Mouse (Mus musculus) monocyte, adult 2 months (primary cell): ENCODE data around the gene Pcsk6.

Experiments used
- DNase-seq, 2 experiments: peaks; one replicate each; pipeline ENCODE4 v3.0.0; 2022; ENCODE audit warnings: low spot score in 2 of 2, low read depth in 1 of 2

Pcsk6 gene

DNA sequence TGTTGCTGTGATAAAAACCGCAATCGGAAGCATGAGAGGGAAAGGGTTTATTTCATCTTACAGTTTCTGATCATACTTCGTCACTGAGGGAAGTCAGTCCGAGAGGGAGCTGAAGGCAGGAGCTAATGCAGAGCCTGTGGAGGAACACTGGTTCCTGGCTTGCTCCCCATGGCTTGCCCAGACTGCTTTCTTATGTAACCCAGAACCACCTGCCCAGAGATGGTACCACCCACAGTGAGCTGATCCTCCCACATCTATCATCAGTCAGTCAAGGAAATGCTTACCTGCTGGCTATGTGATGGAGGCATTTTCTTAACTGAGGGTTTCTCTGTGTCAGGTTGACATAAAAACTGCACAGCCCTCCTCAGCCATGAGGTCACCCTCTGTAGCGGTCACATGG is 127.2 kb downstream of the Pcsk6 start:
- DNase-seq, result no peak

DNA sequence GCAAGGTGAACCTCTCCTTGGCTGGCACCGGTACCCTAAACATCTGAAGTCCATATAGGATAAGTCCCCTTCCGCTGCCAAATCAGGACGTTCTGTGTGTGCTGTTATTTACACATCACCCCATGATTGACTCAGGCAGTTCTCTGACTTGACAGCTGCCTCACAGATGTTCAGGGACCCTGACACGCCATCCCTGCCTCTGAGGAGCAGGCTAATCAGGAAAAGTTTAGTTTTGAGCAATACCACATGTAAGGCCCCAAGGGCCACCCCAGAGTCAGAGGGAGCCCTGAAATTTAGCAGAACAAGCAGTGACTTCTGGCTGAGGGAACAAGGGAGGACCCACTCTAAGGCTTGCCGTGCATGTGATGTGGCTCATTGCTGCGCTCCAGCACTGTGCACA is 130.8 kb downstream of the Pcsk6 start:
- DNase-seq, result no peak

DNA sequence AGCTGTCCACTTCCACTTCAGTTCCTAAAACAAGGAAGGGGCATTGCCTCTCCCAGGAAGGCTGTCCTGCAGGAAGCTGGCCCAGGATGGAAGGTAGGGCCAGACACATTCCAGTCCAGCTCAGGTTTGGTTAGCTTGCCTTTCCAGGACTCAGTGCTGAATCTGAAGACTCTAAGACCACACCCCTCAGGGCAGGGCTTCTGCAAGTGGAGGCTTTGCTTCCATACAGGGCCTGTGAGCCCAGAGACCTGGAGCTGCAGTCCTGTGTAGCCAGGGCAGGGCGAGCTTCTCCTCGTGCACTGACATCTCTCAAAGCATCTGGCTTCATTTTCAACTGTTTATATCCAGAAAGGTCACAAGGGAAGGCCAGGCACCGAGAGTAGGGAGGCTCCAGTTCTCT is 131.9 kb downstream of the Pcsk6 start:
- no peak for DNase-seq

DNA sequence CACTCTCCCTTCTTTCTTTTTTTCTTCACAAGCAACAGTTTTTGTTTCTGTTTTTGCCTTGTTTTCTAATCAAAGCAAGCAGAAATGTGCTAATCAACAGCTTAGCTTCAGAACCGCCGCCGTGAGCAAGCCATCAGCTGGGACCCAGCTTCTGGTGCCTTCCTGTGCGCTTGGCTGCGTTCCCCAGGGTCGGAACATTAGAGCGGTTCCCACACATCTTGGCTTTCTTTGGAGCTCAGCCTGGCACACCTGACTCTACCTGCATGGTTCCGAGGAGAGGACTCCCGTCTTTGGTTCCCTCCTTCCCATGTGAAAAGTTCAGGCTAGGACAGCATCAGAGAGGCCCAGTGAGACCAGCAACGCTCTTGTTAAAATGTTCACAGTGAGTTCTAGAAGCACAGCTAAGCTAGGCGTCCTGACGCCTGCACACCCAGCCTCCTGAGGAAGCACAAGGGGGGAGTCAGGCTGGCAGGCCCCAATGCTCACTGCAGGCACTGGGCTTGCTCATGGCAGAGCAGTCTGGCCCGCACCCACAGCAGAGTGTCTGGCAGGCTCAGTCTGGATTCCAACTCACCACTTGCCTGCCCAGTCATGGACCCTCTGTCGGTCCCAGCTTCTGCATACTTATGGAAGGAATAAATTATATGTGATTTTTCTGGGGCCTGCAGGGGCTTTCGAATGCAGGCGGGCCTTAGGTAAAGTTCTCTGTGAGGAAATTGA is 139.7 kb downstream of the Pcsk6 start:
- DNase-seq, result no peak

DNA sequence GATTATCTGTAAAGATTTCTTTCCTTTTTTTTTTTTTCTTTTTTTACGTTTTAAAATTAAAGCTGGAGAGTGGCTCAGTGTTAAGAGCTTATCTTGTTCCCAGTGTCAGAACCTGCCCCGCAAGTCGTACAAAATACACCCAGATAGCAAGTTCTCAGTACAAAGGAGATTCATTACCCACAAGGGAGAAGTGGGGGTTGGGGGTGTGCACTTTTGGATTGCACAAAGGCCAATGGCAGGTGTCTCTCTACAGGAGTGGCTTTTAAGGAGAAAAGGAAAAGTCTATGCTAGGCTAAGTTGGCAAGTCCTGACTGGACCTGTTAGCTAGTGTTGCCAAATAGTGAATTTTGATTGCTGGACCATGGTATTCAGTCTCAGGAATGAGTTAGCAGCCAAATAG is 140.3 kb downstream of the Pcsk6 start:
- DNase-seq, result no peak

DNA sequence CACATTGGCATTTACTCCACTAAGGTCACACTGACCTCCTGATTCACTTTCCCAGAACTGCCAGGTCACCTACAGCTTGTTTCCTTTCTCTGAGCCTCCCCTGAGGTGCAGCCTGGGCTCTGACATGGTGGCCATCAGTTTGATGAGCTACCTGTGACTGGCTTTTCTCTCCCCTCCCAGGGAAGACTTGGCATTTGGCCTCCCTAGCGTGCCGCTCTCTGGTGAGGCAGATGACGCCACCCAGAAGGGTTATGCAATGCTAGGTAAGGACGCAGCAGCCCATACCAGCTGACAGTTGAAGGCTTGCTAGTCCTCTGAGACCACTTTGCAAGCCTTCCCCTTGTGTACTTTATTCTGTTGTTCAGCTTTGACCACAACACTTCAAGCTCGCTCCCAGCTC is 141.9 kb downstream of the Pcsk6 start:
- DNase-seq, result no peak

DNA sequence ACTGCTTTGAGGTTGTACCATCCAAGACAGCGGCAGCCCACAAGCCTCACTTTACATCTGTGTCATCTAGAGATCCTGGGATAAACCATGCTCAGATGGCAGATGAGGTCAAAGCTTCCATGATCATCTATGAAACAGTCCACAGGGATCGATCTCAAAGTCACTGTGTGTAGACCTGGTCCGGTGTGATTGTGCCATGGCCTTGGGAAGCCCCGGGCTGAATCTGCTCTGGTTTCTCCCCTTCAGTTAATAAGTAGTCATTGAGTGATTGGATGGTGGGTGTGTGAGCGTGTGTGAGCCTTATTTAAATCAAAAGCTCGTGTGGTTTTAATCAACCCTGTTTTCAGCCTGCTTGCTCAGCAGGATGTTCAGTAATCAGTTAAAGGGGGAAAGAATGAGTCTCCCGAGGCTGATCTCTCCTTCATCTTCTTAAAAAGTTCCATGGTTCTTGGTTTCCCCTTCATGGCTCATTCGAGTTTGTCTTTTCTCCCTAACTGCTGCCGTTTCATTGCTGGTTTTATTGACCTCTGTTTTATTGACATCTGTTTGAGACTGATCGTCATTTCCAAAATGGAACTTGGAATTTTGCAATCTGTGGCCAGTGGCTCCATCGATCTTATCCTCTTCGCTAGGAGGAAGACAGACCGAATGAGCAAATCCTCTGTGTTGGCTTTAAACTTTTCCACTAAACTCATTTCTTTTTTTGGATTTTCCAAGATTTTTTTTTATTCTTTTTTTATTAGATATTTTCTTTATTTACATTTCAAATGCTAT is 142.5 kb downstream of the Pcsk6 start:
- DNase-seq, result no peak

DNA sequence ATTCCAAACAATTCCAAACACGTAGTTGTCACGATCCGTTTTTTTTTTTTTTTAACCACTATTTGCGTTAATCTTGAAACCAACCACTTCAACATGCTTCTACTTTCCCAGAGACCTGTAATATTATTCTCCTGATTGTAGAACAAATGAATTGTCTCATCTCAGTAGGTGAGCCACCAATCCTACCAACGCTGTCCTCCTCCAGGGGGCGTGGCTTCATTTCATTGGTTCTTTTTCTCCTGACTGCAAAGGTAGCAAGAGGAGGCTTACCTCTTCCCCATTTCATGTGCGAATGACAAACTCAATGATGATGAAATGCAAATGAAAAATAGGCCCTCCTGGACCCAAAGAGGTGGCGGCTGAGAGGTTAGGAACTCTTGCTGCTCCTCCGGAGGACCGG is 143.5 kb downstream of the Pcsk6 start:
- no peak for DNase-seq

DNA sequence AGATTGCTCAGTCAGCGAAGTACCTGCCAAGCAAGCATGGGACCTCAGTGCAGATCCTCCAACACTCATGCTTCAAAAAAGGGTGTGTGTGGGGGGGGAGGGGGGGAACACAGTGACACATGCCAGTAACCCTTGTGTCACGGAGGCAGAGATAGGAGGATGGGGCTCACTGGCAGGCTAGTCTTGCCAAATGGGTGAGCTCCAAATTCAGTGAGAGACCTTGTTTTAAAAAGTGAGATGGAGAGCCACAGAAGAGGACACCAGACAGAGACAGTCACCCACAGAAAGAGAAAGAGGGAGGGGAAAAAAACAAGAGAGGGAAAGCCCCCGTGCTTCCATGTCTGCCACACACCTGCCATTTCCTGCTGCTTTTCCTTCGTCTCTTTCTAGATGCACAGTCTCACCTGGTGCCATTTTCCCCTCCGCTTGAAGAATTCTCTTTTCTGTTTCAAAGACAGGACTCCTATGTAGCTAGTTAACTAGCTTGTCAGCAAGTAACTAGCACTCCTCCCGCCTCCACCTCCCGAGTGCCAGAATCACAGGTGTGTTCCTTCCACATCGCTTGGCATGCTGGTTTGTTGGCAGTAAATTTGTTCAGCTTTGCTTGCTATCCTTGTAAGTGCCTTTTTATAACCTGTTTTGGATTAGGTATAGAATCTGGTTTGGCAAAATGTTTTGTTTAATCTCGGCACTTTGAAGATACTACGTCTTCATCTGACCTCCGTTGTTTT is 146.8 kb downstream of the Pcsk6 start:
- no peak for DNase-seq

DNA sequence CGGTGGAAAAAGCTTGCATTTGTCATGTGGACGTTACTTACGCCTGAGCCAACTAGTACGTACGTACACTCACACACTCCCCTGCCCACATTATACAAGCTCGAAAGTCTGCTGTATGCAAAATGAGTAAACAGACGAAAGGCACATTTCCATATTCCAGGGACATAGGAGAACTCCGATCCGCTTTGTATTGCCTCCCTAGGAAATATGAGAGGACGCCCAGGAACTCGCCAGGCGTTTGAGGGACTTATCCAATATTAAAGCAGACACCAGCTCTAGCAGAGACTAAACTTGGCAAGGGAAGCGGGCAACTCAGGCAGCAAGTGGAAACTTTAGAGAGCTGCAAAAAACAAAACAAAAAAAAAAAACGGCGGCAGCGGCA is 147.3 kb downstream of the Pcsk6 start:
- no peak for DNase-seq

DNA sequence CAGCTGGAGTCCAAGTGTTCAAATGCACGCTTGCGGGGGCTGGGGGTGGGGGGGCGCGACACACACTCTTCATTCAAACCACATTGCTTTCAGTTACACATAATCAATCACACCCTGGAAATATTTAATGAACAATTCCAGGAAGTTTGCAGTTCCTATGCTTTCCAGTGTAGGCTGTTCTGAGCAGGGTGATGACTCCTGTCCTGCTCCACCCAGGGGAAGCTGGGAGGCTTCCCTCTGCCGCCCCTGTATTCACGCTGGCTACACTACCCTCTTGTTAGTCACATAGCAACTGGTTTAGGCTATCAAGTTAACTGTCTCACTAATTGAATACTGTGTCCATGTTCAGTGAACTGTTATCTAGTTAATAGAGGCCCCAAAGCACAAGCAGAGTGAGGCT is 149.0 kb downstream of the Pcsk6 start:
- DNase-seq, result no peak

DNA sequence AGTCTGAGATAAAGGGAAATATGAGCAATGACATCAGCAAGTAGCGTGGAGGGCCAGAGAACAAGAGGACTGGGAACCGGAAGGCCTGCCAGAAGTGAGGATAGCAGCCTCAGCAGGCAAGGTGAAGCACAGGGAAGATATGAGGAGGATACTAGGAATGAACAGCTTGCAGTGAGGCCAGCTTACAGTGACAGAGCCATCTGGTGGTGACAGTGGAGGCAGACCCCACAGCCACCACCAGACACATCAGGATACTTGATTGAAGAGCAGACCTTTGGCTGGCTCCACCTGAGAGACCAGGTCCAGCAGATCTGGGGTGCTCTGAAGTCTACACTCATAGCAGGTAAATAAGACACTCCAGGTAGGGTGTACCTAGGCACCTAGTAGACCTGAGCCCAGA is 166.2 kb downstream of the Pcsk6 start:
- no peak for DNase-seq

DNA sequence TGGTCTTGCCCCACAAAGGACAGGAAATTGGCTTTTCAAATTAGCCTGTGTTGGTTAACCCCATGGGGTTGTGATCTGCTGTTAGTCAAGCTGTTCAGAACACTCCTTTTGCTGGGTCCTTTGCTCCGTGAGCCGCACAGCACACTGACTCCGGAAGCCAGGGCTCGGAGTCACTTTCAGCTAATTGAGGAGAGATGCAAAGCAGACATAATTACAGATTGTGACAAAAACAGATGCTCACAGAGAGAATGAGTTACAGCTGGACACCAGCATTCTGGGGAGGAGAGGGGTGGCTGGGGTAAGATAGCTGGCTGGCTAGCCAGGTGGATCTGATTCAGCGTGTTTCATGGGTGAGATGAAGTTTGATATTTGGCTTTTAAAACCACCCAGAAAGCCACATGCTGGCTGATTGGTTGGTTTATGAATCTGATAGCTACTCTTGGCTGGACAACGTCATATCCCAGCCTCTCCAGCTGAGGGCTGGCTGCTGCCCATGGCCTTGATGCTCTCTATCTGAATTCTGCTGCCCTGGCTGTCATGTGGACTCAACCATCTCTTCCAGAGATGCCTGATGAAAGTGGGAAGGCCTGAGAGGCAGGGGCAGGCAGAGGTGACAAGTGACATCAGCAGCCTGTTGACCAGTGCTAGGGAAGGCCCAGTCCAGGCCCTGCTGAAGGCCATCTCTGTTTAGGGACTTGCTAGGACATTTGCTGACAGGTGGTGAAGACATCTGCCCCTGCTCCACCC is 167.4 kb downstream of the Pcsk6 start:
- no peak for DNase-seq

DNA sequence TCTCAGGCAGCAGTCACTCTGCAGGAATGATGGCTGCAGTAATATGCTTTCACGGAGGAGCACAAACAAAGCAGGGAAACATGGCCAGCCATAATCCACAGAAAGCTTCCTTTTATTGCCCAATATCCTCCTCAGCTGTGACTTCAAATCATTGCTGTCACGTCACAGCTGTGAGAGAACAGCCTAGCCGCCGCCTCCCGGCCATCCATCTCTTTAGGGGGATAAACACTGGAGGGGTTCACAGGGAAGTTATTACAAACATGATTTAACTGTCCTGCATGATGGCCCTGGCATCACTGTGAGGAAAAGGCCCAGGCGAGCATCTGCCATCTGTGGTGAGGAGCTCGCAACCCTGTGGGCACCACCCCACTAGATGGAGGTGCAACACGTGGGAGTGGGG is 175.3 kb downstream of the Pcsk6 start:
- DNase-seq, result no peak

DNA sequence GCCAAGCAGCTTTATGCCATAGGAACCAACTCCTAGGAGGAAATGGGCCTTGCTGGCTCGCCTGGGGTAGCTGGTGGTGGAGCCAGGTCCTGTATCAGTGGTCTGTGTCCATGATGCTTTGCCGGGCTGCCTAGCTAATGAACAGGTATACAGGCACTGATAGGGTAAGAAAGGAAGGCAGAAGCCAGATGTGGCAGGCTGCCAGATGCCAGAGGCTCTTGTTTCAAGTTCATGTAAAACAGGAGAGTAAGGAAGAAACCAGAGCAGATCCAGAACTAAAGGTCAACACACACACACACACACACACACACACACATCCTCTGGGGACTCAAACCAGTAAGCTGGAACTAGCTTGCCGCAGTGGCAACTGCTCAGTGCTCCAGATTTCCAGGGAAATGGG is 176.7 kb downstream of the Pcsk6 start:
- DNase-seq, result no peak

DNA sequence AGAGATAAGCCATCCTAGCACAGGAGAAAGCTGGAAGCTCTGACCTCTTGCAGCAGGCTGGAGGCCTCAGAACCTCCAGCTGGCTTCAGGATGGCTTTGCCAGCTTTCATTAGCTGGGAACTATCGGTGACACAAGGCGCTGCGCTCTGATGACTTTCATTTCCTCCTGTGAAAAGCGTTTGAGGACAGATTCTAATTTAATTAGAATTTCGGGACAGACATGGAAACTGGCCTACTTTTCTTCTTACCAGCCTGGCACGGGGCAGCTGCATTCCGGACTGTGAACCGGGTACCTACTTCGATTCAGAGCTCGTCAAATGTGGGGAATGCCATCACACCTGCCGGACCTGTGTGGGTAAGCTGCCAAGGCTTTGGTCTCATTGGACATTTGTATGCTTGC is 177.2 kb downstream of the Pcsk6 start:
- DNase-seq, result no peak

DNA sequence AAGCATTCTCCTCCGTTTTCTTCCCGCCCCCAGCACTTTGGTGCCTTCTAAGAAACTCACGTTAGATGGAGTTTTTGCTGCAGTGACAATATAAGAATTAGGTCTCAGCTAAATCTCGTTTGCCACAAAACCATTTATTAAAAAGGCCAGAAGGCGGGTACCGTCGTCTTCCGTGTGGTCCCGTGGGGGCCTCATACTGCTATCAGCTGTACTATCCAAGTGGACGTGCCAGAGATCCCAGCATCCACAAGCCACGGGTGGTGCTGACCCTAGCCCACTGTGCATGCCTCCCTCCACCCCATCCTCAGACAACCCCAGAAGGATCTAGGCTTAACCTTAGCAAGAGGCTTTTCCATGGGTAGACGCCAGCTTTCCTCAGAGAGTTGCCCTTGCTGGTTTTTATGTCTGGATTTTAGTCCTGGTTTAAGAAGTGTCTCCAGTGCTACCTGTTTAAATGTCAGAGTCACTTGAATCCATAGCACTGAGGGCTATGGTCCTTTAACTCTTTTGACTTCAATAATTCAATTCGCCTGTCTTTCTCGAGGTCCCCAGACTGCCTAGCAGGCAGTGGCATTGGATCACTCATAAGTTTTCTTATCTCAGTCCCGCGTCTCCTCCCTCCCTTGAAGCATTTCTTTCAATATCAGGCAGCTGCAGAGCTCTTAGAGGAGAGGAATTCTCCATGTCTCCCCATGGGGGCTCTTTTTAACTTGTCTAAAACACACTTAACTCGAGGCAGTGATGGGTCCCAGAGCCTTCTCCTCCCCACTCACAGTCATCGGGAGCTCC is 178.7 kb downstream of the Pcsk6 start:
- DNase-seq, result no peak

DNA sequence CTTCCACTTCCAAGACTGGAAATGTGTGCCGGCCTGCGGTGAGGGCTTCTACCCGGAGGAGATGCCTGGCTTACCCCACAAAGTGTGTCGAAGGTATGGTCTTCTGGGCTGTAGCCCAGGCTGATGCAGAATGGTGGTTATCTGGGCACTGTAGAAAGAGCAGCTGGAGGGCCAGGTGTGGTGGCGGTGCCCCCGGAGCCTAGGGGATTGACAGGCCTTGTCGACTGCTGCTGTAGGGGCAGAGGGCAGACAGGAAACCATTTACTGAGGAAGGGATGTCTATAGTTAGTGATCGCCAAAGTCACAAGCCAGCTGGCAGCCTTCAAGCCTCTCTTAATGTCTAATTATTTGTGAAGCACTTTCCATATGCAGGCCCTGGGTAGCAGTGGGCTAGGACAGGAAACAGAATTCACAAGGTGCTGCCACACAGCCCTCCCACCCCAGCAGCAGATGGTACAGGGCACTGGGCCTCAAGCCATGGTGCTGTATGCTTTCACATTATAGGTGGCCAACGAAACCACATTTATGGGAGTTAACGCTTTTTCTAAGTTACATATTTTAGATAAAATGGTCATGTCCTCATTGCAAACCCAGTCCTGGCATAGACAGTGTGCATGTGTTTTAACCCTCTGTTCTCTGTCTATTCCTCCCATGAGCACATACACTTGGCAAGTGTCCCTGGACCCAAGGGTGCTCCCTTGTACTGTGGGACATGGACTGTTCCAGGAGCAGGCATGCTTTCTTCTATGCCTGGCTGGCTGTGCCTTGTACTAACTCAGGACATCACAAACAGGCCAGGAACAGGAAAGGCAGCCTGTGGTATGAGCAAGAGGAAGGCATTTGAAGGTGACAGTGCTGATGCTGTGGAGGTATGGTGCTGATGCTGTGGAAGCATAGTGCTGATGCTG is 182.3 kb downstream of the Pcsk6 start, which contains the start of gene Gm45213:
Gm45213 (plus strand) TSS at position 51 of the 908 bp plus-strand sequence.
- no peak for DNase-seq

DNA sequence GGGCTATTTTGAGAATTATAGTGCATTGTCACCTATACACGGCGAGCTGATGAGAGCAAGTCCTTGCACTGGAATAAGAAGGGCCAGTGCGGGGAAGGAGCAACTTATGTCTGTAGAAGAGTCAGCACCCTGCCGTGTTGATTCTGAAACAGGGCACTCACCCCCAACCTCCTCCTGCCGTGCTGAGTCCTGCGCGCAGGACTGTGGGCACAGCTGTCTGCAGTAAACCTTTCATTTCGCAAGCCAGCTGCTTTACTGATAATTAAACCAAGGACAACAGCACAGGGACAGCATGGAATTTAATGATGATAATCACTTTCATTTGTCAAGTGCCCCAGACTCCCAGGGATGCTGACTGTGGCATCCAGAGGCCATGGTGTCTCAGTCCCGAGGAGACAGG is 183.1 kb downstream of the Pcsk6 start:
- DNase-seq, result no peak
